Mouse (Mus musculus) brain, embryonic 14.5 days (tissue): Measurements from ENCODE around the gene C2cd3.

Source experiments
- CTCF ChIP-seq: fragments of 200-500 bp; IDR thresholded peaks from 2 replicates; pipeline ENCODE4 v1.5.1; 2012; ENCODE audit warnings: inconsistent platforms, mild to moderate bottlenecking, moderate library complexity, borderline replicate concordance; ENCODE audit not compliant: insufficient read depth, insufficient read length; ENCODE audit errors: extremely low read depth
- POLR2A ChIP-seq: fragments of 200-500 bp; IDR thresholded peaks from 2 replicates; pipeline ENCODE4 v1.6.1; 2012; ENCODE audit warnings: mild to moderate bottlenecking, inconsistent platforms, borderline replicate concordance; ENCODE audit not compliant: poor library complexity, insufficient read depth, insufficient read length, severe bottlenecking; ENCODE audit errors: extremely low read depth

GRCm38 (mm10) chr7:100487301-100487700 lies 115.3 kb downstream of the C2cd3 start:
- TF ChIP-seq CTCF (no peak), POLR2A (no peak)
